Mouse (Mus musculus): Measurements from ENCODE around the gene Creb3l4. TPM values are rescaled to one million over a fixed set of nuclear protein-coding genes. Genes with fewer than 3 reads are reported as not detected.

Creb3l4 gene
- polyA plus RNA-seq, 1 experiment from 2014 or later, result 3.8 TPM

GRCm38 (mm10) chr3:90247960-90248745 is 4.8 kb upstream of the Creb3l4 start, which contains the start of gene Slc39a1:
TSS of gene Slc39a1 (plus strand) at chr3:90248172.
- Histone ChIP-seq H3K27ac (peak within 1 kb of the TSS; percentile 59), H3K27me3 (replicated peaks) (no peaks in the 10 kb centered on the region), H3K9me3 (no peaks in the 10 kb centered on the region), H3K4me2 (replicated peaks) (peak within 1 kb of the TSS; percentile 76), H3K4me3 (peak within 1 kb of the TSS; percentile 64), H3K9ac (peak within 1 kb of the TSS; percentile 72), H3K36me3 (peaks cover 13% of the 10 kb centered on the region), H3K4me1 (peaks cover 17% of the 10 kb centered on the region)
- peak; percentile 94 for ATAC-seq (ENCODE audit: low FRiP score, low read depth)
- WGBS, result under 1% methylated on average over 44 of the region's 44 CpGs

- Histone ChIP-seq H3K9me3 (no peaks in the 10 kb centered on the region), H3K9ac (peak overlapping the region; percentile 47), H3K27ac (peak overlapping the region; percentile 59), H3K4me1 (peaks cover 22% of the 10 kb centered on the region), H3K4me2 (replicated peaks) (peak overlapping the region; percentile 76), H3K36me3 (peaks cover 13% of the 10 kb centered on the region), H3K4me3 (peak overlapping the region; percentile 64), H3K27me3 (replicated peaks) (no peaks in the 10 kb centered on the region)
- under 1% methylated on average over 3 of the region's 3 CpGs for WGBS
- peak; percentile 21 for ATAC-seq (ENCODE audit: low FRiP score, low read depth)
Measured at GRCm38 (mm10) chr3:90247630-90247959, 4.3 kb upstream of the Creb3l4 start.

- Histone ChIP-seq H3K27me3 (replicated peaks) (no peaks in the 10 kb centered on the region), H3K27ac (no peak overlapping the region), H3K4me2 (replicated peaks) (no peak overlapping the region), H3K9ac (no peak overlapping the region), H3K4me1 (peaks cover 23% of the 10 kb centered on the region), H3K4me3 (no peak overlapping the region), H3K9me3 (no peaks in the 10 kb centered on the region), H3K36me3 (peaks cover under 1% of the 10 kb centered on the region; the same call in 1 of the 2 replicates)
- ATAC-seq (ENCODE audit: low FRiP score, low read depth), result no peak
- 74% methylated on average over 2 of the region's 2 CpGs for WGBS
Measured at GRCm38 (mm10) chr3:90245406-90245805, 2.1 kb upstream of the Creb3l4 start.

GRCm38 (mm10) chr3:90241669-90242358 is 1.5 kb downstream of the Creb3l4 start:
- Histone ChIP-seq H3K9me3 (no peaks in the 10 kb centered on the region), H3K9ac (no peak overlapping the region)
- 89% methylated on average over 10 of the region's 10 CpGs for WGBS

GRCm38 (mm10) chr3:90241251-90241650 is 2.1 kb downstream of the Creb3l4 start:
- 89% methylated on average over 2 of the region's 2 CpGs for WGBS
- no peak overlapping the region for H3K27ac ChIP-seq
- no peaks in the 10 kb centered on the region for H3K9me3 ChIP-seq
- H3K27me3 ChIP-seq (replicated peaks), result no peaks in the 10 kb centered on the region
- no peak overlapping the region for H3K4me2 ChIP-seq (replicated peaks)
- no peak for ATAC-seq (ENCODE audit: low FRiP score, low read depth)
- H3K4me1 ChIP-seq, result peaks cover 14% of the 10 kb centered on the region
- H3K4me3 ChIP-seq, result no peak overlapping the region
- H3K9ac ChIP-seq, result no peak overlapping the region
- H3K36me3 ChIP-seq, result no peaks in the 10 kb centered on the region; the same call in 1 of the 2 replicates

More at GRCm38 (mm10) chr3:90241669-90242358, 1.5 kb downstream of the Creb3l4 start:
- no peaks in the 10 kb centered on the region for H3K36me3 ChIP-seq
- H3K27ac ChIP-seq, result no peak overlapping the region
- peaks cover 14% of the 10 kb centered on the region for H3K4me1 ChIP-seq
- ATAC-seq (ENCODE audit: low FRiP score, low read depth), result no peak
- H3K4me2 ChIP-seq (replicated peaks), result no peak overlapping the region
- H3K4me3 ChIP-seq, result no peak overlapping the region
- no peaks in the 10 kb centered on the region for H3K27me3 ChIP-seq (replicated peaks)

GRCm38 (mm10) chr3:90231507-90232333 is 11.6 kb downstream of the Creb3l4 start, which contains the start of gene Jtb:
TSS of gene Jtb (plus strand) at chr3:90231597.
- peaks cover 8% of the 10 kb centered on the region; the same call in 1 of the 2 replicates for H3K4me1 ChIP-seq
- H3K9ac ChIP-seq, result peak within 1 kb of the TSS; percentile 75
- peak within 1 kb of the TSS; percentile 74 for H3K4me3 ChIP-seq
- peak within 1 kb of the TSS; percentile 90 for H3K4me2 ChIP-seq (replicated peaks)
- under 1% methylated on average over 61 of the region's 61 CpGs for WGBS
- peaks cover 18% of the 10 kb centered on the region for H3K36me3 ChIP-seq
- H3K9me3 ChIP-seq, result no peaks in the 10 kb centered on the region
- peak; percentile 96 for ATAC-seq (ENCODE audit: low FRiP score, low read depth)
- peak within 1 kb of the TSS; percentile 68; the same call in 1 of the 2 replicates for H3K27ac ChIP-seq
- no peaks in the 10 kb centered on the region for H3K27me3 ChIP-seq (replicated peaks)

- H3K4me2 ChIP-seq (replicated peaks), result peak overlapping the region; percentile 90
- peaks cover 8% of the 10 kb centered on the region; the same call in 1 of the 2 replicates for H3K4me1 ChIP-seq
- no peak overlapping the region for H3K27ac ChIP-seq
- WGBS, result 16% methylated on average over 8 of the region's 8 CpGs
- H3K9me3 ChIP-seq, result no peaks in the 10 kb centered on the region
- peaks cover 19% of the 10 kb centered on the region for H3K36me3 ChIP-seq
- H3K27me3 ChIP-seq (replicated peaks), result no peaks in the 10 kb centered on the region
- H3K9ac ChIP-seq, result peak overlapping the region; percentile 75; the same call in 1 of the 2 replicates
- H3K4me3 ChIP-seq, result peak overlapping the region; percentile 74
- ATAC-seq (ENCODE audit: low FRiP score, low read depth), result no peak
Measured at GRCm38 (mm10) chr3:90231075-90231474, 12.2 kb downstream of the Creb3l4 start.

GRCm38 (mm10) chr3:90224331-90224730 is 19.0 kb downstream of the Creb3l4 start:
- H3K4me3 ChIP-seq, result no peak overlapping the region
- no peak for ATAC-seq (ENCODE audit: low FRiP score, low read depth)
- no peaks in the 10 kb centered on the region for H3K9me3 ChIP-seq
- no peaks in the 10 kb centered on the region for H3K27me3 ChIP-seq (replicated peaks)
- H3K36me3 ChIP-seq, result peaks cover 18% of the 10 kb centered on the region
- no peak overlapping the region for H3K9ac ChIP-seq
- 79% methylated on average over 10 of the region's 10 CpGs for WGBS
- H3K27ac ChIP-seq, result no peak overlapping the region
- H3K4me2 ChIP-seq (replicated peaks), result no peak overlapping the region
- peaks cover 11% of the 10 kb centered on the region for H3K4me1 ChIP-seq

GRCm38 (mm10) chr3:90222941-90223340 is 20.4 kb downstream of the Creb3l4 start:
- peaks cover 18% of the 10 kb centered on the region for H3K36me3 ChIP-seq
- no peak for ATAC-seq (ENCODE audit: low FRiP score, low read depth)
- H3K27ac ChIP-seq, result no peak overlapping the region
- H3K4me1 ChIP-seq, result peaks cover 11% of the 10 kb centered on the region
- no peak overlapping the region for H3K4me3 ChIP-seq
- WGBS, result 87% methylated on average over 3 of the region's 3 CpGs
- H3K9me3 ChIP-seq, result no peaks in the 10 kb centered on the region
- no peaks in the 10 kb centered on the region for H3K27me3 ChIP-seq (replicated peaks)
- H3K9ac ChIP-seq, result no peak overlapping the region
- H3K4me2 ChIP-seq (replicated peaks), result no peak overlapping the region

- no peak for ATAC-seq (ENCODE audit: low FRiP score, low read depth)
- 89% methylated on average over 4 of the region's 4 CpGs for WGBS
- no peak overlapping the region for H3K4me3 ChIP-seq
Measured at GRCm38 (mm10) chr3:90222455-90222854, 20.9 kb downstream of the Creb3l4 start.

GRCm38 (mm10) chr3:90221123-90221522 is 22.2 kb downstream of the Creb3l4 start:
- Histone ChIP-seq H3K4me3 (peak overlapping the region; percentile 36), H3K36me3 (peaks cover 17% of the 10 kb centered on the region), H3K9ac (peak overlapping the region; percentile 61; the same call in 1 of the 2 replicates), H3K27me3 (replicated peaks) (no peaks in the 10 kb centered on the region), H3K4me2 (replicated peaks) (peak overlapping the region; percentile 80), H3K4me1 (peaks cover 11% of the 10 kb centered on the region), H3K9me3 (no peaks in the 10 kb centered on the region), H3K27ac (no peak overlapping the region)
- ATAC-seq (ENCODE audit: low FRiP score, low read depth), result no peak
- 31% methylated on average over 5 of the region's 5 CpGs for WGBS

More at GRCm38 (mm10) chr3:90222455-90222854, 20.9 kb downstream of the Creb3l4 start:
- no peak overlapping the region for H3K9ac ChIP-seq
- no peak overlapping the region for H3K27ac ChIP-seq
- H3K9me3 ChIP-seq, result no peaks in the 10 kb centered on the region
- no peaks in the 10 kb centered on the region for H3K27me3 ChIP-seq (replicated peaks)
- H3K36me3 ChIP-seq, result peaks cover 18% of the 10 kb centered on the region
- no peak overlapping the region for H3K4me2 ChIP-seq (replicated peaks)
- peaks cover 11% of the 10 kb centered on the region for H3K4me1 ChIP-seq
